Mouse (Mus musculus): ENCODE measurements around the gene Ralgps1.
"Not testable (repeated sequence)": the region's sequence is repeated elsewhere in the genome, so short reads cannot be mapped to it uniquely, and the experiment has no call there.

Ralgps1 gene

DNA sequence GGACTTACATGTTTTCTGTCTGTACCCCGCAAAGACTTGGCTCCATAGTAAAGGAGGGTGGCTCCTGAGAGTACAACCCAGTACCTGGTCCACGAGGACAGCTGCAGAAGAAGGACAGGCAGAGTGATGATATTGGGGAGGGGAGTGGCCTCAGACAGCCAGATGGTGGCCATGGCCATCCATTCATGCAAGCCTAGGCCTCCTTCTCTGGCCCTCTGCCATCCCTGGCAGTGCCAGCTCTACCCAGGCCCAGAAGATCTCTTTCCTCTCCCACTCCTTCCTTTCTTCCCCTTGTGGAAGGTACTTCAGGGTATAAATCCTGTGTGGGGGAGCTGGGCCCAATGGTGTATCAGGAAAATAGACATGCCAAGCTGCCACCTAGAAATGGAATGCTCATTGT, 228.0 kb downstream of the Ralgps1 start:
- in situ Hi-C loops (cut with MboI, MseI) = no loop called here

- in situ Hi-C loops (cut with MboI, MseI) = no loop called here
These were observed 232.8 kb downstream of the Ralgps1 start for GRCm38 (mm10) chr2:33138491-33138890.

DNA sequence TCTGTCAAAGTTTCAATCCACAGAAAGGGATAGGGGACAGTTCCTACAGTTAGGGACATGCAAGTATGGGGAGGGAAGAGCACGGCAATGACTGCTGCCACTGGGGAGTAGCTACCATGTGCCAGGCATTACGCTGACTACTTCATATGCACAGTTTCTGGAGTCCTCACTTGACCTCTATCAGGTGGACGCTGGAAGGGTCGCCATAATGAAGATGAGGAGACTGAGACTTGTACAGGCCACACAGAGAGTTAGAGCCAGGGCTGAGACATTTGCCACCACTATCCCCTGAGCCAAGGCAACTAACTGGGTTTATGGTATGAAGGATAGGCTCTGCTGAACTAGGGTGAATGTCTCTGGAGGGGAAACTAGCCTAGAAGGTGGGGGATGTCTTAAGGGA, 233.6 kb downstream of the Ralgps1 start:
- in situ Hi-C loops (cut with MboI, MseI) = no loop called here

GRCm38 (mm10) chr2:33137244-33137643, 234.0 kb downstream of the Ralgps1 start:
- in situ Hi-C loops (cut with MboI, MseI) = no loop called here

DNA sequence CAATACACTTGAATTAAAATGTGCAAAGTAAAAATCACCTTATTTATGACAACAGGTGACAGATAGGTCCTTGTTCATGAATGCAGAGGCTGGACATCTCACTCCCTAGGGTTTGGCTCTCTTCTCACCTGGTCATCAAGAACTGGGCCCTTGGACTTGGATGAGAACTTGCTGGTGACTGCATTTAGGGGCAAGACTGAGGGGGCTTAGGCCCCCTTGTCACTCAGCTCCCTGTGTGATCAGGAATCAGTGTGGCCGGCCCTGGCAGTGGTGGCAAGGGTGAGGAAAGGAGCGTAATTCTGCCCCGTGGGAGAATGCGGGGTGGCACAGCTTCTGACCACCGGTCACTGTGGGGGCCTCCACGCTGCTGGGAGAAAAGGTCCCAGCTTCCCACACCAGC, 234.9 kb downstream of the Ralgps1 start:
- in situ Hi-C loops (cut with MboI, MseI) = no loop called here

GRCm38 (mm10) chr2:33134766-33135490, 236.4 kb downstream of the Ralgps1 start:
- in situ Hi-C loops (cut with MboI, MseI) = loop anchor here (5.0 kb wide), 2 partner anchors 82 to 173 kb away; partner anchors contain the start of genes Angptl2, Lrsam1 and Rpl12

DNA sequence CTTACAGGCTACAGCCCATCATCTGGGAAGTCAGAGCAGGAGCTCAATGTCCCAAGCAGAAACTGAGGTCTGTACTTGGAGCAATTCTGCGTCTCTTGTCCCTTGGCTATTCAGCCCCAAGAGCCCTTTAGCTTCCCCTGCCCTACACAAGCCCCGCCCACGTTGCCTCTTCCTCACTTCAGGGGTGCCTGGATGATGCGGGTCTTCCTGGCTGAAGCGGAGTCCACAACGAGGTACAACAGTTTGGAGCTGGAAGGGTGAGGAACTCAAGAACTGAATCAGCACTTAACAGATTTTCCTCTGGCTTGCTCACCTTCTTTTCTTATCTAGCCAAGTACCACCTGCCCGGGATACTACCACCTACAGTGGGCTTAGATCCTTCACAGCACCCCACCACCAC, 239.0 kb downstream of the Ralgps1 start:
- in situ Hi-C loops (cut with MboI, MseI) = loop anchor here (5.0 kb wide), 2 partner anchors 85 to 170 kb away; partner anchors contain the start of genes Angptl2, Lrsam1 and Rpl12

DNA sequence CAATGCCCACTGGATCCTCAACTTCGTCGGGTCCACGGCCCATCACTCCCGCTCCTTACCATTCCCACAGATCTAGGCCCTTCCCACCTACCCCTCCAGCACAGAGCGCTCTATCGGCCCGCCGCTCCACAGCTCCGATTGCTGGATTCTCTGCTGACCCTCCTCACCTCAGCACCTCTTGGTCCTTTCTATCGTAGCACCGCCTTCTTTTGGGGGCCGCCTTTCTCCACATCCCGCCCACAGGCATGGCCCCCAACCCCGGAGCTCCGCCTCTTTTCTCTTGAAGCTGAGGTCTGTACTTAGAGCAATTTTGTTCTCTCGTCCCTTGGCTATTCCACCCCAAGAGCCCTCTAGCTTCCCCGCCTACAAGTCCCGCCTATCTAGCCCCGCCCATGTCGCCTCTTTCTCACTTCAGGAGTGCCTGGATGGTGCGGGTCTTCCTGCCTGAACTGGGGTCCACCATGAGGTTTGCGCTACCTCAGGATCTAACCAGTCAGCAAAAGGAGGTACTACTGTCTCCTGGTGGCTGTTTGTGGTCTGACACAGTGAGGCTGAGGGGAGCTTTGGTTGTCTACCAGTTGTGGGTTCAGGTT, 239.7 kb downstream of the Ralgps1 start, which contains the start of gene Garnl3:
Gene Garnl3, minus strand, starts transcription at position 155 of the 593 bp plus-strand sequence.
- in situ Hi-C loops (cut with MboI, MseI) = loop anchor here (5.0 kb wide), 2 partner anchors 86 to 169 kb away; partner anchors contain the start of genes Angptl2, Lrsam1 and Rpl12

- in situ Hi-C loops (cut with MboI, MseI) = loop anchor here (5.0 kb wide), 2 partner anchors 86 to 169 kb away; partner anchors contain the start of genes Angptl2, Lrsam1 and Rpl12
These were observed 240.5 kb downstream of the Ralgps1 start for GRCm38 (mm10) chr2:33130526-33131483.

DNA sequence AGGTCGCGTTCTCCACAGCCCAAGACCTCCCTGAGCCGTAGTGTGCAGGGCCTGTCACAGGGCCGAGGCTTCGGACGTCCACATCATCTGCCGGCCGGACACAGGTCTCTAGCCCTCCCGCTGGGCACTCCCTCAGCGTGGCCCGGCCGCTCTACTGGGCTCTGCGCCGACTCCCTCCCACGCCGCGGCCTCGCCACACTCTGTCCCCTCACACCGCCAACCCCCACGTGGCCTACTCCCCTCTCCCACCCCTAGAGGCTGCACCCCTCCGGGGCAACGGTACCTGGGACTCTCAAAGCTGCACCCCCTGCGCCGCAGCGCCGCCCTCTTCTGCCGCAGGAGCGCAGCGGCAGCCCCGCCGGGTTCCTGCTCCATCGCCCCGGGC, 241.2 kb downstream of the Ralgps1 start:
- in situ Hi-C loops (cut with MboI, MseI) = loop anchor here (5.0 kb wide), 2 partner anchors 87 to 168 kb away; partner anchors contain the start of genes Angptl2, Lrsam1 and Rpl12

DNA sequence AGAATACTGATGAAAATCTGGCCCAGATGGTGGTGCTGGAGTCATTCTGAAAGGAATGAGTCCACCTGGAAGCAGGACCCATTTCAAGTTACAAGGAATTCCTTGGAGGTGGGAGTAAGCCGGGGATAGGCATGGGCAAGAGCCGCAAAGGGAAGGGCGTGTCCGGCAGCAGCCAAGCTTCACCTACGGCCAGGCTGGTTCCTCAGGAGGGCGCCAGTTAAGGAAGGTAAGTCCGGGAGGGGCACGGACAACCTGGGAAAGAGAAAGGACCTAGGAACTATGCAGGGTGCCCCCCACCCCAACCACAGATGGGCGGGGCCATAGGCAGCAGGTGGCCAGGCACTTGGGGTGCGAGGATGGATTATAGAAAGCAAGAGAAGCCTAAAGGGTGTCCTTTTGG, 241.6 kb downstream of the Ralgps1 start:
- in situ Hi-C loops (cut with MboI, MseI) = loop anchor here (5.0 kb wide), 2 partner anchors 88 to 167 kb away; partner anchors contain the start of genes Angptl2, Lrsam1 and Rpl12

- in situ Hi-C loops (cut with MboI, MseI) = no loop called here
These were observed 242.3 kb downstream of the Ralgps1 start for GRCm38 (mm10) chr2:33129005-33129404.

GRCm38 (mm10) chr2:33127271-33127670, 244.0 kb downstream of the Ralgps1 start:
- in situ Hi-C loops (cut with MboI, MseI) = no loop called here

GRCm38 (mm10) chr2:33122856-33123255, 248.4 kb downstream of the Ralgps1 start:
- in situ Hi-C loops (cut with MboI, MseI) = no loop called here

GRCm38 (mm10) chr2:33100536-33100935, 270.8 kb downstream of the Ralgps1 start:
- in situ Hi-C loops (cut with MboI, MseI) = no loop called here

- in situ Hi-C loops (cut with MboI, MseI) = loop anchor here (5.0 kb wide), 2 partner anchors 40 to 65 kb away; no protein-coding TSS in a partner anchor
These were observed 274.0 kb downstream of the Ralgps1 start for GRCm38 (mm10) chr2:33097326-33097725.

- in situ Hi-C loops (cut with MboI, MseI) = loop anchor here (5.0 kb wide), 2 partner anchors 38 to 63 kb away; no protein-coding TSS in a partner anchor
These were observed 276.0 kb downstream of the Ralgps1 start for GRCm38 (mm10) chr2:33095221-33095671.

- in situ Hi-C loops (cut with MboI, MseI) = no loop called here
These were observed 280.4 kb downstream of the Ralgps1 start for GRCm38 (mm10) chr2:33090620-33091520.

- in situ Hi-C loops (cut with MboI, MseI) = not testable (repeated sequence)
These were observed 281.3 kb downstream of the Ralgps1 start for GRCm38 (mm10) chr2:33090033-33090400.

DNA sequence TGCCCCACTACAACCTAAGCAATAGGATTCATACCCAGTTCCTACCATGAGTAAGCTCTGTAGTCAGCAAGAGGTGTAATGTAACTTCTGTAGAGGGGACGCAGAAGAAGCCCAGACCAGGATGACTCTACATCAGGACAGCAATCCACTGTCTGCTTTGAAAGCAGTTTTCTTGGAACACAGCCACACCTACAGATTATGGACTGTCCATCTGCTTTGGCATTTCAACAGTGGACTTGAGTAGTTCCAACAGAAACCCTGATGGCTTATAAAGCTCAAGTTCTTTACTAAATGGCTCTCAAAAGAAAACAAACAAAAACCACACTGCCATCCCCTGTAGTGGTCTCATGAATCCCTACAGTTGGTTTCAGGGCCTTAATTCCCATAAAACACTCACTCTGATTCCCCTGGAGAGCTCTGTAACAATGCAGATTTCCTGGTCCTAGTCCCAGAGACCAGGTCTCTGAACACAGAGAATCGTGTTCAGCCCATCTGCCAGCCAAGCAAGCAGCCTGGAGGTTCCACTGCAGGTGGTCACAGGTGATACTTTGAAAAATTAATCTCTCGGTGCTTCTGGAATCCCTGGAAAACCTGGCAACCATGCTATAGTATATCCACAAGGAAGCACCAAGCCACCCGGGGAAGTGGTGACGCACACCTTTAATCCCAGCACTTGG, 281.8 kb downstream of the Ralgps1 start:
- in situ Hi-C loops (cut with MboI, MseI) = no loop called here

All from T-helper 2 cell (primary cell).